Mouse (Mus musculus): ENCODE data around the gene Kif11.

- peak; percentile 49 for TF ChIP-seq CTCF (IDR thresholded peaks at IDR 0.05; ENCODE audit: low read depth, low read length)
- TF ChIP-seq POLR2A (IDR thresholded peaks at IDR 0.05; ENCODE audit: extremely low read depth, insufficient read depth, low read length) = no peak
These were observed 42.1 kb downstream of the Kif11 start for GRCm38 (mm10) chr19:37418294-37418693.

Data from liver, adult 2 months (tissue).